Mouse (Mus musculus) CH12.LX (cell line): ENCODE measurements at regions not wholly inside any gene's neighbourhood (a gene's known extent, or its start where the extent isn't known, plus 50 kb on each side); places are given as distances from the start of the nearest gene placed in this dataset.

ENCODE experiments used
- CHD2 ChIP-seq: IDR thresholded peaks from 2 replicates; pipeline ENCODE4 v1.6.1; 2011; ENCODE audit warnings: low read length, improper control_type of control experiment
- CTCF ChIP-seq, 2 experiments: IDR thresholded peaks in 1 of 2; conservative IDR thresholded peaks in 1 of 2; 2 replicates each; pipeline ENCODE4 v1.5.1; 2011 to 2012; ENCODE audit warnings: low read depth in 2 of 2, low read length in 2 of 2, improper control_type of control experiment in 1 of 2, inconsistent platforms in 1 of 2, mild to moderate bottlenecking in 1 of 2, moderate library complexity in 1 of 2
- GABPA ChIP-seq: IDR thresholded peaks from 2 replicates; pipeline ENCODE4 v1.6.1; 2012; ENCODE audit warnings: low read depth, low read length, improper control_type of control experiment, inconsistent platforms; ENCODE audit not compliant: insufficient replicate concordance
- HCFC1 ChIP-seq: IDR thresholded peaks from 2 replicates; pipeline ENCODE4 v1.6.1; 2012; ENCODE audit warnings: low read depth, mild to moderate bottlenecking, inconsistent platforms, low read length, improper control_type of control experiment
- MAFK ChIP-seq: IDR thresholded peaks from 2 replicates; pipeline ENCODE4 v1.6.1; 2011; ENCODE audit warnings: low read length, improper control_type of control experiment; ENCODE audit not compliant: insufficient replicate concordance
- POLR2A ChIP-seq: IDR thresholded peaks from 2 replicates; pipeline ENCODE4 v1.6.1; 2011; ENCODE audit warnings: low read depth, mild to moderate bottlenecking, improper control_type of control experiment, low read length
- RCOR1 ChIP-seq: conservative IDR thresholded peaks from 2 replicates; pipeline ENCODE4 v1.6.1; 2012; ENCODE audit warnings: low read depth, mild to moderate bottlenecking, inconsistent platforms, low read length, improper control_type of control experiment
- USF1 ChIP-seq: IDR thresholded peaks from 2 replicates; pipeline ENCODE4 v1.6.1; 2014; ENCODE audit warnings: low read depth, mild to moderate bottlenecking, inconsistent platforms, low read length, improper control_type of control experiment
- ZC3H11A ChIP-seq: IDR thresholded peaks from 2 replicates; pipeline ENCODE4 v1.6.1; 2012; ENCODE audit warnings: low read depth, mild to moderate bottlenecking, inconsistent platforms, low read length, improper control_type of control experiment

GRCm38 (mm10) chr1:83527803-83528202 is 119.8 kb upstream of the Sphkap start:
- TF ChIP-seq POLR2A (no peak), RCOR1 (no peak), ZC3H11A (no peak), GABPA (no peak), CTCF (conservative IDR thresholded peaks at IDR 0.05 in 1 of 2, IDR thresholded peaks at IDR 0.05 in 1 of 2; ENCODE audit: low read depth in 2 of 2, low read length in 2 of 2) (no peak), HCFC1 (no peak), USF1 (no peak), CHD2 (no peak), MAFK (no peak)
